Mouse (Mus musculus) limb, embryonic 10.5 days (tissue): ENCODE data around the gene Krtap29-1. TPM values are rescaled to one million over a fixed set of nuclear protein-coding genes. Genes with fewer than 3 reads are reported as not detected.
A peak's percentile ranks its signal among the peaks of the same experiment; 100 is the strongest.

Experiments used
- DNase-seq: peaks from one replicate; pipeline ENCODE4 v3.0.0-alpha.2; 2017; ENCODE audit warnings: low spot score
- H3K27ac ChIP-seq: fragments of 300-500 bp; sonication (generic); 2 replicates; pipeline ENCODE4 v1.5.1; 2016; ENCODE audit warnings: mild to moderate bottlenecking
- H3K27me3 ChIP-seq: fragments of 300-500 bp; sonication (generic); 2 replicates; pipeline ENCODE4 v1.6.1; 2016; ENCODE audit warnings: low read depth, mild to moderate bottlenecking; ENCODE audit not compliant: poor library complexity, severe bottlenecking
- H3K36me3 ChIP-seq: fragments of 300-500 bp; sonication (generic); 2 replicates; pipeline ENCODE4 v1.6.1; 2016; ENCODE audit warnings: mild to moderate bottlenecking, moderate library complexity
- H3K4me1 ChIP-seq: fragments of 300-500 bp; sonication (generic); 2 replicates; pipeline ENCODE4 v1.6.1; 2016
- H3K4me3 ChIP-seq: fragments of 300-500 bp; sonication (generic); 2 replicates; pipeline ENCODE4 v1.5.1; 2016; ENCODE audit warnings: mild to moderate bottlenecking, moderate library complexity
- H3K9me3 ChIP-seq: fragments of 300-500 bp; sonication (generic); replicated peaks from 2 replicates; pipeline ENCODE4 v1.6.1; 2016; ENCODE audit warnings: mild to moderate bottlenecking
- WGBS: fragments of 180-500 bp; shearing (Covaris S2); methylation state at CpG from one replicate; pipeline ENCODE4 v1.1.7; 2016; 5-methylcytosine and 5-hydroxymethylcytosine counted together
- polyA plus RNA-seq: library from polyadenylated mRNA; unstranded; fragments of >200 nt; fragmentation: Nextera tagmentation; extraction: Ambion mirVana; gene quantifications from 2 replicates; pipeline ENCODE4 v1.2.1, GENCODE M21; 2016

The Krtap29-1 gene
- not detected in 2 replicates for polyA plus RNA-seq

GRCm38 (mm10) chr11:99978953-99979352 lies at the start of gene Krtap29-1:
TSS of gene Krtap29-1 (minus strand) at chr11:99979053.
- Histone ChIP-seq H3K36me3 (no peaks in the 10 kb centered on the region), H3K9me3 (no peaks in the 10 kb centered on the region), H3K4me3 (no peak within 1 kb of the TSS), H3K4me1 (no peaks in the 10 kb centered on the region), H3K27me3 (no peaks in the 10 kb centered on the region), H3K27ac (no peak within 1 kb of the TSS)
- 68% methylated on average over 5 of the region's 5 CpGs for WGBS
- DNase-seq, result no peak

- H3K27me3 ChIP-seq, result no peaks in the 10 kb centered on the region
- H3K27ac ChIP-seq, result no peak overlapping the region
- no peaks in the 10 kb centered on the region for H3K36me3 ChIP-seq
- no peaks in the 10 kb centered on the region for H3K4me1 ChIP-seq
- H3K4me3 ChIP-seq, result no peak overlapping the region
- H3K9me3 ChIP-seq, result no peaks in the 10 kb centered on the region
- WGBS, result 89% methylated on average over 5 of the region's 5 CpGs
- DNase-seq, result no peak
Measured at GRCm38 (mm10) chr11:100021438-100021837, 42.6 kb upstream of the Krtap29-1 start.

- no peaks in the 10 kb centered on the region for H3K36me3 ChIP-seq
- no peaks in the 10 kb centered on the region for H3K9me3 ChIP-seq
- WGBS, result 93% methylated on average over 1 of the region's 1 CpGs
- no peaks in the 10 kb centered on the region for H3K27me3 ChIP-seq
- no peaks in the 10 kb centered on the region for H3K4me1 ChIP-seq
- no peak overlapping the region for H3K4me3 ChIP-seq
- no peak overlapping the region for H3K27ac ChIP-seq
- DNase-seq, result no peak
Measured at GRCm38 (mm10) chr11:100019466-100019865, 40.6 kb upstream of the Krtap29-1 start.

- no peaks in the 10 kb centered on the region for H3K4me1 ChIP-seq
- no peak for DNase-seq
- H3K9me3 ChIP-seq, result no peaks in the 10 kb centered on the region
- H3K36me3 ChIP-seq, result no peaks in the 10 kb centered on the region
- WGBS, result 55% methylated on average over 4 of the region's 4 CpGs
- no peak within 1 kb of the TSS for H3K4me3 ChIP-seq
- no peaks in the 10 kb centered on the region for H3K27me3 ChIP-seq
- H3K27ac ChIP-seq, result no peak within 1 kb of the TSS
Measured at GRCm38 (mm10) chr11:100016112-100016511, 37.3 kb upstream of the Krtap29-1 start, which contains the start of gene Krt33a. TSS of gene Krt33a (minus strand) at chr11:100016212.

GRCm38 (mm10) chr11:100013691-100014171 lies 34.9 kb upstream of the Krtap29-1 start:
- H3K27ac ChIP-seq, result no peak overlapping the region
- no peak for DNase-seq
- no peaks in the 10 kb centered on the region for H3K27me3 ChIP-seq
- H3K4me3 ChIP-seq, result no peak overlapping the region
- 74% methylated on average over 4 of the region's 4 CpGs for WGBS
- H3K36me3 ChIP-seq, result no peaks in the 10 kb centered on the region
- H3K4me1 ChIP-seq, result no peaks in the 10 kb centered on the region
- no peaks in the 10 kb centered on the region for H3K9me3 ChIP-seq

- Histone ChIP-seq H3K4me1 (no peaks in the 10 kb centered on the region), H3K27ac (no peak overlapping the region), H3K4me3 (no peak overlapping the region), H3K36me3 (no peaks in the 10 kb centered on the region), H3K9me3 (no peaks in the 10 kb centered on the region), H3K27me3 (no peaks in the 10 kb centered on the region)
- DNase-seq, result no peak
- 88% methylated on average over 5 of the region's 5 CpGs for WGBS
Measured at GRCm38 (mm10) chr11:100010682-100011081, 31.8 kb upstream of the Krtap29-1 start.

GRCm38 (mm10) chr11:100008336-100008735 lies 29.5 kb upstream of the Krtap29-1 start:
- no peaks in the 10 kb centered on the region for H3K36me3 ChIP-seq
- 91% methylated on average over 5 of the region's 5 CpGs for WGBS
- DNase-seq, result no peak
- H3K9me3 ChIP-seq, result no peaks in the 10 kb centered on the region
- H3K4me1 ChIP-seq, result no peaks in the 10 kb centered on the region
- H3K27me3 ChIP-seq, result no peaks in the 10 kb centered on the region
- H3K27ac ChIP-seq, result no peak overlapping the region
- no peak overlapping the region for H3K4me3 ChIP-seq

- no peak overlapping the region for H3K4me3 ChIP-seq
- H3K36me3 ChIP-seq, result no peaks in the 10 kb centered on the region
- 57% methylated on average over 3 of the region's 3 CpGs for WGBS
- no peak overlapping the region for H3K27ac ChIP-seq
- no peaks in the 10 kb centered on the region for H3K4me1 ChIP-seq
- DNase-seq, result no peak
- H3K9me3 ChIP-seq, result no peaks in the 10 kb centered on the region
- no peaks in the 10 kb centered on the region for H3K27me3 ChIP-seq
Measured at GRCm38 (mm10) chr11:100006624-100007023, 27.8 kb upstream of the Krtap29-1 start.

- no peak for DNase-seq
- WGBS, result 87% methylated on average over 8 of the region's 8 CpGs
- Histone ChIP-seq H3K27me3 (no peaks in the 10 kb centered on the region), H3K27ac (no peak overlapping the region), H3K4me1 (no peaks in the 10 kb centered on the region), H3K9me3 (no peaks in the 10 kb centered on the region), H3K4me3 (no peak overlapping the region), H3K36me3 (no peaks in the 10 kb centered on the region)
Measured at GRCm38 (mm10) chr11:100005905-100006304, 27.1 kb upstream of the Krtap29-1 start.

- H3K27ac ChIP-seq, result no peak overlapping the region
- WGBS, result 25% methylated on average over 6 of the region's 6 CpGs
- DNase-seq, result no peak
Measured at GRCm38 (mm10) chr11:100004846-100005245, 26.0 kb upstream of the Krtap29-1 start.

GRCm38 (mm10) chr11:99999091-99999490 lies 20.2 kb upstream of the Krtap29-1 start:
- H3K27me3 ChIP-seq, result peaks cover 10% of the 10 kb centered on the region
- no peaks in the 10 kb centered on the region for H3K36me3 ChIP-seq
- H3K9me3 ChIP-seq, result no peaks in the 10 kb centered on the region
- H3K27ac ChIP-seq, result no peak overlapping the region
- 96% methylated on average over 7 of the region's 7 CpGs for WGBS
- peaks cover under 1% of the 10 kb centered on the region; the same call in 1 of the 2 replicates for H3K4me1 ChIP-seq
- no peak overlapping the region for H3K4me3 ChIP-seq
- no peak for DNase-seq

More at GRCm38 (mm10) chr11:100004846-100005245, 26.0 kb upstream of the Krtap29-1 start:
- Histone ChIP-seq H3K36me3 (no peaks in the 10 kb centered on the region), H3K9me3 (no peaks in the 10 kb centered on the region), H3K4me3 (no peak overlapping the region), H3K4me1 (no peaks in the 10 kb centered on the region), H3K27me3 (no peaks in the 10 kb centered on the region)

GRCm38 (mm10) chr11:99994384-99994661 lies 15.5 kb upstream of the Krtap29-1 start:
- no peaks in the 10 kb centered on the region for H3K9me3 ChIP-seq

GRCm38 (mm10) chr11:99993620-99994383 lies 14.9 kb upstream of the Krtap29-1 start, which contains the start of gene Krtap17-1:
TSS of gene Krtap17-1 (minus strand) at chr11:99993994.
- peak within 1 kb of the TSS; percentile 33 for H3K4me3 ChIP-seq

More at GRCm38 (mm10) chr11:99994384-99994661, 15.5 kb upstream of the Krtap29-1 start:
- H3K36me3 ChIP-seq, result no peaks in the 10 kb centered on the region
- H3K4me3 ChIP-seq, result no peak overlapping the region
- H3K27me3 ChIP-seq, result peaks cover 27% of the 10 kb centered on the region
- no peak overlapping the region for H3K27ac ChIP-seq
- peaks cover 9% of the 10 kb centered on the region for H3K4me1 ChIP-seq
- 72% methylated on average over 4 of the region's 4 CpGs for WGBS
- DNase-seq, result no peak

More at GRCm38 (mm10) chr11:99993620-99994383, 14.9 kb upstream of the Krtap29-1 start, which contains the start of gene Krtap17-1:
- no peak within 1 kb of the TSS for H3K27ac ChIP-seq
- H3K27me3 ChIP-seq, result peaks cover 27% of the 10 kb centered on the region
- H3K4me1 ChIP-seq, result peaks cover 9% of the 10 kb centered on the region
- peak; percentile 33 for DNase-seq
- no peaks in the 10 kb centered on the region for H3K36me3 ChIP-seq
- no peaks in the 10 kb centered on the region for H3K9me3 ChIP-seq
- WGBS, result 33% methylated on average over 26 of the region's 26 CpGs
